Mouse (Mus musculus) cerebellum, postnatal 25 days (tissue): ENCODE data around the gene Kcng1.

Source experiments
- DNase-seq, 2 experiments: peaks; one replicate each; pipeline ENCODE4 v3.0.0; 2021; ENCODE audit warnings: mixed read lengths in 2 of 2

The Kcng1 gene

GRCm38 (mm10) chr2:168281582-168281981, at the start of gene Kcng1:
TSS of gene Kcng1 (minus strand) at chr2:168281736.
- DNase-seq, result no peak

DNA sequence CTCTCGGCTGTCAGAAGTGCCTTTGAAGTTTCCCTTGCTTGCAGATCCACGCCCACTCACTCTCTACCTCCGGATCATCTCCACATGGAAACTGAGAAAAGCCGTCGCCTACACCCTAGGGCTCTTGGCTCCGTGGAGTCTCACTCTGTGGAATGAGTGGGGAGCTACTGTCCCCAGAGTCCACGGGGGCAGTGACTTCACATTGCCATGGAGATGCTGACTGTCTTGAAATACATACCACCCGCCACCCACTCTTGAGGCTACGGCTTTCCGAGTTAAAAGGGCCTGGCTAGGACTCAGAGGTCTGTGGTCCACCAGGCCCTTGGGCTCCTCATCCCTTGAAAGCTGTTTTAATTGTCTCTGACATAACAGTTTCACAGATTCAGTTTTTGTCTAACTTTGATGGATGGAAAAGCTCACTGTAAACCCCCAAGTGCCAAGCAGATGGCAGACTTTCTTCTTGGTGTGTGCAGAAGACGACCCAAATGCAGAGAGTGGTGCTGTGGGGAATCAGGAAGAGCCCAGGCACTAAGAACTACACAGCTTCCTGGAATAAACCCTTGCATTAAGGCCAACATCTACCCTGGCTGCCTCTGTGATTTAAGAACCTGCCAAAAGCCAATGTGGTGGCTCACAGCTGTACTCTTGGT, 49.0 kb upstream of the Kcng1 start:
- no peak for DNase-seq

DNA sequence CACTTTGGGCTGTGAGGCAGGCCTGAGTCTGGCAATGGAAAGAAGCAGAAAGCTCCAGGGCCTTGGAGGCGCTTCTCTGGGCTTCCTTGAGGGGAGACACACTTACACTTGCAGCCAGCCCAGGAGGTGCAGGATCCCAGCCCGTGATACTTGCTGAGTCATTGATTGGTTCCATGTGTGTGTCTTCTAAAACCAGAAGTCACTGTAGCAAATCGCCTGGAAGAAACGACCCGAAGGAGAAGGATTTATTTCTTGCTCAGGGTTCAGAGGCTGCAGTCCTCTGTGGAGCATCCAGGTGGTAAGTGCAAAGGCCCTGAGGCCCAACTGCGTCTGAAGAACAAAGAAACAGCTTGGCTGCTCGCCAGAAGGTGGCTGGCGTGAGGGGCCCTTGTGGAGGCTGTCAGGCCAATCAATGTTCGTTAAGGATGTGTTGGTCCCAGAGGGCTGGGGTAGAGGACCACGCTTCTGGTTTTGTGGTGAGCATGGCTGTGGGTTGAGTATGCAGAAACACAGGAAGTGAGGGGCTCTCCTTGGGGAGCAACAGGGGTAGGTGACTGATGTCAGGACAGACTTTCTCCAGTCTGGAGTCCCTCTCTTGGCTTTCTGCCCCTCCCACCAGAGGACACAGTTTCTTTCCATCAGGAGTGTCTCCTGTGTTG, 40.3 kb upstream of the Kcng1 start:
- no peak for DNase-seq

DNA sequence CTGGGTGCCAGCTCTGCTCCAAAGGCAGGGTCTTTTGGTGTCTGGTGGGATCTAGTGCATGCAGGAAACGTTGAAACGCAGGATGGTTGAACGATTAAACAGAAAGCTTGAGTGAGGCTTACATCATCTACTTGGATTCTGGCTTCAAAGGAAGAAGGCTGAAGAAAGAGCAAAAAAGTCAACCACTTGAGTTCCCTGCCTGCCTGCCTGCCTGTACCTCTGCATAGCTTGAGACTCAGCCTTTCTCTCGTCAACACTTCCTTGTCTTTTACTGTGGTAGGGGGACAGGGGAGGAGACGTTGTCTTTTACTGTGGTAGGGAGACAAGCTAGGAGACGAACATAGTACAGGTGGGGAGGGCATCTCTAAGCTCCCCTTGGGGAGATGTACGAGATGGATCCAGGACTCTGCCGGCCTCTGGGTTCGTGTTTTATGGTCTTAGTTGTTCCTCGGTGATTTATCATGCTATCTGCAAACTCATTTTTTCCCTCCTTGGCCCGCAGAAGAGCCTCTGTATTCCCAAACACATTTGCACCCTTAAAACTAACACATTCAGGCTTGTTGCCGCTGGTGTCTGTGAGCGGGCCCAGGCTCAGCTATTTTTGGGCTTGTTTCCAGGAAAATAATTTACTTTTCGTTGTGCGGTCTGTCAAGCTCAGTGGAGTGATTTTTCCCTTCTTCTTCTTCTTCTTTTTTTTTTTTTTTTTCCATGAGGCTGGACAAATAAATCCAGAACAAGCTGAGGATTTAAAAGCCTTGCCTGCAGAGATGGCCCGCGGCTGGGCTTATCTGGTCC, 39.0 kb upstream of the Kcng1 start:
- no peak for DNase-seq

- no peak for DNase-seq
Observed at GRCm38 (mm10) chr2:168314646-168315446, 33.3 kb upstream of the Kcng1 start.

- no peak for DNase-seq
Observed at GRCm38 (mm10) chr2:168312504-168312903, 31.0 kb upstream of the Kcng1 start.

DNA sequence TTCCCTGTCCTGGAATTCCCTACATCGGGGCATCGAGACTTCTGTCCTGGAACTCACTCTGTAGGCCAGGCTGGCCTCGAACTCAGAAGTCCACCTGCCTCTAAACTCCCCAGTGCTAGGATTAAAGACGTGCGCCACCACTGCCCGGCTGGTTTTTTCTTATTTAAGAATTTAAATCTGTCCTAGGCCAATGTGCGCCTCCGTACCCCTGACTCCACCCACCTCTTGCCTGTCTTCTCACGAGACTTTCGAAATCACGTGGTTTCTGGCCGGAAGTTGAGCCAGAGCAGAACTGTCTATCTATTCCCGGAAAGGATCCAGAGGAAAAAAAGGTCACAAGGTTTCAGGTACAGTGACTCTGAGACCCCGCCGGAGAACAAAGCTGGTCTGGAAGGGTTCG, 29.5 kb upstream of the Kcng1 start:
- DNase-seq, result no peak

GRCm38 (mm10) chr2:168308916-168309315, 27.4 kb upstream of the Kcng1 start:
- DNase-seq, result no peak

GRCm38 (mm10) chr2:168299650-168300049, 18.1 kb upstream of the Kcng1 start:
- no peak for DNase-seq

DNA sequence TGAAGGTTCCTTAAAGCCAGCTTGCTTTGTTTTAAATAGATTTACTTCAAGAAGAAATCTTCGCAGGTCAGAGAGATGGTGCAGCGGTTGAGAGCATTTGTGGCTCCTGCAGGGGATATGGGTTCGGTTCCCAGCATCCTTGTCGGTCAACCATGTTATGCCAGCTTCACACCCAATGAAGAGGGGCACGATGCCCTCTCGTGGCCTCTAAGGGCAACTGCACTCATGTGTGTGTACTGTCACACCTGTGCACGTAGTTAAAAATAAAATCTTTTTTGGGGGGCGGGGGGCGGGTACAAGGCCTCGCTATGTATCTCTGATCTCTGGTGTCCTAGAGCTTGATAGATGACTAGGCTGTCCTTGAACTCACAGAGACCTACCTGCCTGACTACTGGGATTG, 15.0 kb upstream of the Kcng1 start:
- DNase-seq, result no peak

DNA sequence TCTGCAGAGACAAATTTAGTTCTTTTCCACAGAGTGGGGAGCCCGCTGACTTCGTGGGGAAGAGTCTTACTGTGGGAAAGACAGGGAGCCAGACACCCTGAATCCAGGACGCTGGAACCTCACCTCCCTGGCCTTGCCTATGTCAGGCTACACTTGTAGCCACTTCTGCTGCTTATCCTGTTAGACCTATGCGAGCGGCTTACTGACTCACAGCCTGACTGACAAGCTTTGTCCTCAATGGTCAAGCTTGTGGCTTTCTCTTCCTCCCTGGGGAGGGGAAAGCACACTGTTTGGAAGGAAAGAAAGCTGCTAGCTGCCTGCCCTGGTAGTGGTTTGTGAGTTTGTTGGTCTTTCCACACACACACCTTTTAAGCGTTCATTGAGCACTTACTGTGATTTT, 11.0 kb upstream of the Kcng1 start:
- DNase-seq, result no peak

GRCm38 (mm10) chr2:168292041-168292440, 10.5 kb upstream of the Kcng1 start:
- no peak for DNase-seq

- no peak for DNase-seq
Observed at GRCm38 (mm10) chr2:168289851-168290250, 8.3 kb upstream of the Kcng1 start.

DNA sequence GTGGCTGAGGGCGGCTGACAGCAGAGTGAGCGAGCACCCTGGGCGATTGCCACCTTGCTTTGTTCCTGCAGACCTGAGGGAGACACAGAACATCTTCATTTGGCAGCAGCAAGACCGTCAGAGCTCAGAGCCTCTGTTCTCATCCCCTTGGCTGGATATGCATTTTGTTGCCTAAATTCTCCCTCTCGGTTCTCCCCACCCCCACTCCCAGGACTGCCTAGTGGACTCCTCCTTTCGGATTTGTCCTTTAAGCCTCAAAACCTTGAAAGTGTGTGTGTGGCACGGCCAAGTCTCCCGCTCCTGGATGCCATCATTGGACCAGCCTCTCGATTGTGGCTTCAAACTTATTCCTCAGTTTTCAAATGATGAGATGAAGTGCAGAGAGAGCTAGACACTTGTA, 7.5 kb upstream of the Kcng1 start:
- DNase-seq, result no peak

GRCm38 (mm10) chr2:168286987-168287386, 5.5 kb upstream of the Kcng1 start:
- no peak for DNase-seq

DNA sequence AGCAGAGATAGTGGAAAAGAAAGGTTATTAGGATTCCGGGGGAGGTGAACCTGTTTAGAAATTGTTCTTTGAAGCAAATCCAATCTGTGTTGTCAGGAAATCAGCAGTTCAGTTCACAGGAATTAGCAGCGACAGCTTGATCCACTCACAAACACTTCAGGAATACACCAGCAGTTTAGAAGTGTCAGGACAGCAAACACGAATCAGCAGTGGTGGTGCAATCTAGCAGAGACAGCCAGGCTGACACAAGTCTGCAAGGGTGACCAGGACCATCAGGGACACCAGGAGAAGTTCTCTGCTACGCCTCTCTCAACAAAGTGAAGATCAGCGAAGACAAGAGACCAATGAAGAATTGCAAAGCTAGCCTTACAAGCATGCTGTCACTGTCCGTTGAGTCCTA, 3.6 kb upstream of the Kcng1 start:
- no peak for DNase-seq

- peak; percentile 15 to 40 for DNase-seq
Observed at GRCm38 (mm10) chr2:168280729-168281581, 581 bp downstream of the Kcng1 start.

- DNase-seq, result peak; percentile 73 to 85
Observed at GRCm38 (mm10) chr2:168274374-168274935, 7.1 kb downstream of the Kcng1 start.

DNA sequence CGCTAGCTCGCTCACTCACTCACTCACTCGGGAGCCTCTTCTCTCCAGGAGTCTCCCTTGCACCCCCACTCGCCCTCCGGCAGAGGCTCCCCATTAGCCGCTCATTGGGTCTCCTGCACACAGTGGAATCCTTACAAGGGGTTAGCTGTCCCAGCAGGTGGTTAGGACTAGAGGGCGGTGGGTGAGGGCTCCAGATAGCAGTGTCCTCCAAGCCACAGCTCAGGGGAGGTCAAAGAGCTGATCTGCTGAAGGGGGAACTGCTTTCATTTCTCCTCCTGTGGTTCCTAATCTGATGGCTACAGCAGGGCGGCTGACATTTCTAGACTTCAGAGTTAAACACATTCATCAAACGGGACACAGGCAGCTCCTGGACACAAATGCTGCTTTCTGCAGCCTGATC, 8.1 kb downstream of the Kcng1 start:
- DNase-seq, result no peak

- peak in 1 of 2 experiments; percentile 36 for DNase-seq
Observed at GRCm38 (mm10) chr2:168268033-168268432, 13.5 kb downstream of the Kcng1 start.

- DNase-seq, result no peak
Observed at GRCm38 (mm10) chr2:168260900-168261299, 20.6 kb downstream of the Kcng1 start.

- no peak for DNase-seq
Observed at GRCm38 (mm10) chr2:168260124-168260523, 21.4 kb downstream of the Kcng1 start.
